Mouse (Mus musculus) spleen, postnatal 4 days (tissue): ENCODE data around the gene Ankrd12.

Experiments
- DNase-seq, 2 experiments: peaks; one replicate each; pipeline ENCODE4 v3.0.0; 2022; ENCODE audit warnings: low spot score in 2 of 2

Gene Ankrd12

DNA sequence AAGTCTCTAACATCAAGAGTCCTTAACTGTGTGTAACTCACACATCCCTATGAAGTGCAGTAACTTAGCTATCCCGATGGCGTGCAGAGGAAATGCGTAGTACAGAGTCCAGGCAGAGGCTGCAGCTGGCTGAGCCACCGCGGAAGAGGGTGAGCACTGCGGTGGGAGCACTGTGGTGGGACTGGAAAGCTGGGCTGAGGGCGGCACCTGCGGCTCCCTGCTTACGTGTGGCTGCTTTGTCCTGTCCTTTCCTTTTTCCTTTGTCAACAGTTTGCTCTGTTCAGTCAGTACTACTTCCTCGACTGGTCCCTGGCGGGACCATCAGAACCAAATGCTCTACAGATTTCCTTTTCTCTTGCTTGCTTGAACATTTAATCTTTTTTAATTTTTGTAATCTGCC, 109.1 kb downstream of the Ankrd12 start:
- DNase-seq: no peak

DNA sequence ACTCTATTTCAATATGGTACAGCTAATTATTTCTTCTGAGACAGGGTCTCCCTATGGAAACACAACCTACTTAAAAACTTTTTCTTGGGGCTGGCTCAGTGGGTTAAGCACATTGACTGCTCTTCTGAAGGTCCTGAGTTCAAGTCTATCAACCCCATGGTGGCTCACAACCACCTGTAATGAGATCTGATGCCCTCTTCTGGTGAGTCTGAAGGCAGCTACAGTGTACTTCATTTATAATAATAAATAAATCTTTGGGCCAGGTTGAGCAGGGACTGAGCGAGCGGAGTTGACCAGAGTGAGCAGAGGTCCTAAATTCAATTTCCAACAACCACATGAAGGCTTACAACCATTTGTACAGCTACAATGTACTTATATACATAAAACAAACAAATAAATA, 114.6 kb downstream of the Ankrd12 start:
- DNase-seq: no peak

GRCm38 (mm10) chr17:65961606-65962136, 115.2 kb downstream of the Ankrd12 start:
- DNase-seq: no peak

GRCm38 (mm10) chr17:65959011-65959410, 117.9 kb downstream of the Ankrd12 start:
- no peak for DNase-seq

GRCm38 (mm10) chr17:65958366-65958765, 118.5 kb downstream of the Ankrd12 start:
- DNase-seq: no peak

GRCm38 (mm10) chr17:65957782-65958325, 119.0 kb downstream of the Ankrd12 start:
- DNase-seq: no peak

DNA sequence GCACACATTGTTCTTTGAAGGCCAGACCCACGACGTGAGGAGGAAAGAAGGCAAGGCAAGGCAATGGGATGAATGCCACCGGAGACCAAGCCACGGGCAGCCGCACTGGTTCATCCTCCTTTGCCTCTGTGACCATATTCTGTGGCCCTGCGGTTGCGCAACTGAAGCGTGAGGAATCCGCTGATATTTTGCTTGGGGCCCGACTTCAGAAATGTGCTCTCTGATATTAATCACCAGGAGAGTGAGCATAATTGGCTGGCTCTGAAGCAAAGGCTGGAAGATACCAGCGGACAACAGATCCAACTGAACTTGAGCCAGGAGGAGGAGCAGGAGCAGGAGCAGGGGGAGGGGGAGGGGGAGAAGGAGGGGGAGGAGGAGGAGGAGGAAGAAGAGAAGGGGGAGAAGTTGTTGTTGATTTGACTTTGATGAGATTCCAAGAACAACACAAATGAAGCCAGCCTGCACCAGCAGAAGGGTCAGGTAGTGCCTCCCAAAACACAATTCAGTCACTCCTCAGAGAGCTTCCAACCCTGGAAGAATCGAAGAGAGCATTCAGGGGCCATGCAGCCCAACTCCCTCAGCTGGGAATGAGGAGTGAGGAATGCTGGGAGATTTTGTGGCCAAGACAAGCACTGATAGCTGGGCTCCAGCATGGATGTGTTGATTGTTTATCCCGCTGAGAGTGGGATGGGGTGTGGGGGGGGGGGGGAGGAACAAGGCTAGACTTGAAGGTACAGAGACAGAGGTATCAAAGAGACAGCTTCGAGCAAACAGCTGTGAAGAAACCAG, 119.7 kb downstream of the Ankrd12 start:
- no peak for DNase-seq

DNA sequence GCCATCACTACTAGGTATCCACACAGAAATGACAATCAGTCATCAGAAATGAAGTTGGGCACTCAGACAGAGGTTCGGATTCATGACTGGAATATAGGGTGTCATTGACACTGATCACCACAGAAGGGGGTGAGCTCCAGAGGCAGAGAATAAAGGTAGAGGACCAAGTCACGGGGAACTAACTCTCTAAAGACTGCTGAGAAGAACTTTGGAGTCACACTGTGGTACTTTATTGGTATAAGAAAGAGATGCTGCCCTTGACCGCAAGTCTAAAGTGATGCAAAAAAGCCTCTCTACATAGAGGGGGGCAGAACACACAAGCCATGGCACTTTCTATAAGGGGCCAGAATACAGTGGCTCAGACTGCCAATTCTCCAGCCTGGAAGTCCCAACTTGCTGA, 120.7 kb downstream of the Ankrd12 start:
- DNase-seq: no peak

GRCm38 (mm10) chr17:65953959-65954358, 122.9 kb downstream of the Ankrd12 start:
- DNase-seq: no peak

- no peak for DNase-seq
Observed at GRCm38 (mm10) chr17:65952083-65952482, 124.8 kb downstream of the Ankrd12 start.

GRCm38 (mm10) chr17:65950622-65951404, 126.1 kb downstream of the Ankrd12 start, which contains the start of gene Twsg1:
Twsg1 (minus strand) TSS chr17:65951226.
- peak; percentile 98 to 99 for DNase-seq

DNA sequence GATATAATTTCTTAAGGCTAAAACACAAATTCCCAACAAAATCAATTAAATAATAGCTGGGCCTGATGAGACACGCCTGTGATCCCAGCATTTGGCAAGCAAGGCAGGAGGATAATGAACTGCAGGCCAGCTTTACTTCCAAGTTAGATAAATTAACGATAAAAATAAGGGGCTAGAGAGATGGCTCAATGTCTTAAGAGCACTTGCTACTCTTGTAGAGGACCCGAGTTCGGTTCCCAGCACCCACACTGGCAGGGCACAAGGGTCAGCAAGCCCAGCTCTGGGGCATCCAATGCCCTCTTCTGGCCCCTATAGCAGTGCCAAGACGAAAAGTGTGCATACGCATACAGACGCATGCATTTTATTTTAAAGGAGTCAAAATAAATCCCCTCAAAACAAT, 126.7 kb downstream of the Ankrd12 start:
- DNase-seq: no peak

DNA sequence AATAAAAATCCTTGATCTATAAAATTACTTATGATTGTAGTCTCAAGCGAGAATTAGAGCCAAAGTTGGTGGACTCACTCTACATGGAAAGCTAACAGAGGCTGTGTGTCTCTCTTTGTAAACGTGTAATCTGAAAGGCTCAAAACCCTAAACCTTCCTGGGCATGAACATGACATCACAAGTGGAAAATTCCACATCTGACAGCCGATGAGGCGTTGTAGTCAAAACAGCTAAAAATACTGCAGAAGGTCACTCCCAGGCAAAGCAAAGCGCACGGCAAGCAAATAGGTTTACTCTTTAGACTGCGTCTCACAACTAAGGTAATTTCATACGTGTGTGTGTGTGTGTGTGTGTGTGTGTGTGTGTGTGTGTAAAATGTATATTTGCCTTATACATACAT, 129.6 kb downstream of the Ankrd12 start:
- no peak for DNase-seq

DNA sequence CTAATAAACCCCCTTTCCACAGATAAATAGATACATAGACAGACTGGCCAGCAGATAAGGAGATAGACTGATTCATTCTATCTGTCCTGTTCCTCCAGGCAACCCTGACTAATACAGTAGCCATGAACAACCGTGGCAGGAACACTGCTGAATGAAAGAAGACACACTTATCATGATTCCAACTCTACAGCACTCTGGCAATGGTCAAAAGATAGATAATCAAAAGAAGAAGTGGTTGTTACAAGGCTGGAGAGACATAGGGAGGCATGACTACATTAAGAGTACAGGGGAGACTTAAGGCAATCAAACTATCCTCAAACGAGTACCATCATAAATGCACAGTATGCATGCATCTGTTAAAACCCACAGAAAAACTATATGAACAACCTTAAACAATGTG, 131.5 kb downstream of the Ankrd12 start:
- DNase-seq: no peak

DNA sequence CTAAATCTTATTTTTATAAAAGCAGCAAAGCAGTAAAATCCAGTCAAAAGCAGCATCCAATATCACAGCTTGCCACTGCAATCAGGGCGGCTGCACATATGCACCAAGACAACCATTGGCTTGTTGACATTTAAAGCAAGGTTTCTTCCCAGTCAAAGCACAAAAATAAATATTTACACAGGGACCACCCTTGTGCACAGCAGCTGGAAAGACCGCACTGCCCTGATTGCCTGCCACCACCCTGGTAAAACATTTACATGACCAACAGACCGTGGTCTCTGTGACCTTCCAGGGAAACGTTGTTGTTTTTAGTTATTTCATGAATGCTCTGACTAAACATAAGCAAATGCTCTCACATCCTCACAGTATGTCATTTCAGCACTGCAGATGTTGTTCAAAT, 134.5 kb downstream of the Ankrd12 start:
- DNase-seq: no peak

DNA sequence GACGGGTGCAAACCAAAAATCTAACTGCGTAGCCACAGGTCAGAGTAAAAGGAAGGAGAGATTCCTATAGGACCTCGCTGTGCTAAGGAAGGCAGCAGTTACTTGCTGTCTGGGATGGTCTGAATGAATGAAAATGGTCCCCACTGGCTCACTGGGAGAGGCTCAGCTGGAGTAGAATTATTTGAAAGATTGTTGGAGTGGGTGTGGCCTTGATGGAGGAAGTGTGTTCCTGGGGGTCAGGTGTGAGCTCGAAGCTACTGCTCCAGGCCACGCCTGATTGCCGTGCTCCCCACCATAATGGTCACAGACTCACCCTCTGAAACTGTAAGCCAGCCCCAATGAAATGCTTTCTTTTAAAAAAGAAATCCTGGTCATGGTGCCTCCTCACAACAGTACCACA, 135.6 kb downstream of the Ankrd12 start:
- no peak for DNase-seq

DNA sequence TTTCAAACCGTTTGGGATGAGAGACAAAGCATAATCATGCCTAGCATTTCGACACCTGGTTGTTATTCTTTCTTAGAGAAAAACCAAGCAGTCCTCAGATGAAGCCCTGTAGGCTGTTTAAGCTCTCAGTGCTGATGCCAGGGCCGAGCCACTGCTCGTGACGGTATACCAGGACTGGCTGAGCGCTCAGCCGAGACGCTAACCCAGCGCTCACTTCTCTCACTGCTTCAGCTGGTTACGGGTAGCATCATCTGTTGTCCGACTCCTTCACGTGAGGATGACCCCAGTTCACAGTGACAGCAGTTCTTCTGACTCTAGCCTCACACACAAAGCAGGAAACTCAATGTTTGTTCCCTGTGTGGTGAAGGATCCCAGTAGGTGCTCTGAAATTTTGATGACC, 136.7 kb downstream of the Ankrd12 start:
- DNase-seq: no peak

- no peak for DNase-seq
Observed at GRCm38 (mm10) chr17:65939461-65940192, 137.3 kb downstream of the Ankrd12 start.

DNA sequence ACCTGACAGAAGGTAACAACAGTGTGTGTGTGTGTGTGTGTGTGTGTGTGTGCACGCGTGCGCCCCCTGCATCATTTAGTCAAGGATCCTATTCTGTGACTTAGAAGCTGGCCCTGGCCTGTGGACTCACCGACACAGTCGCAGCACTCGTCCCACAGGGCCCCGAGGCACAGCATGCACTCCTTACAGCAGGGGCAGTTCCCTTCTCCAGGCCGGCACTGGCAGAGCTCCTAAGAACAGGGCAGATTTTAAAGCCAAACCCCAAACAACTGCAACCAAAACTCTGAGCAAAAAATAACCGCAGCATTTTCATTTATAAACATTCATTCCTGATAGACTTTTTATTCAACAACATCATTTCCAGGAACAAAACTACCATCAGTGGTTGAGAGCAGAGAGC, 139.2 kb downstream of the Ankrd12 start:
- DNase-seq: no peak

- no peak for DNase-seq
Observed at GRCm38 (mm10) chr17:65933741-65934140, 143.1 kb downstream of the Ankrd12 start.

GRCm38 (mm10) chr17:65931525-65931924, 145.4 kb downstream of the Ankrd12 start:
- DNase-seq: peak in 1 of 2 experiments; percentile 52

GRCm38 (mm10) chr17:65930960-65931359, 145.9 kb downstream of the Ankrd12 start:
- peak in 1 of 2 experiments; percentile 48 for DNase-seq
